Mouse (Mus musculus) monocyte, adult 2 months (primary cell): ENCODE measurements around the gene Rab38.

Experiments
- DNase-seq, 2 experiments: peaks; one replicate each; pipeline ENCODE4 v3.0.0; 2022; ENCODE audit warnings: low spot score in 2 of 2, low read depth in 1 of 2

The Rab38 gene

DNA sequence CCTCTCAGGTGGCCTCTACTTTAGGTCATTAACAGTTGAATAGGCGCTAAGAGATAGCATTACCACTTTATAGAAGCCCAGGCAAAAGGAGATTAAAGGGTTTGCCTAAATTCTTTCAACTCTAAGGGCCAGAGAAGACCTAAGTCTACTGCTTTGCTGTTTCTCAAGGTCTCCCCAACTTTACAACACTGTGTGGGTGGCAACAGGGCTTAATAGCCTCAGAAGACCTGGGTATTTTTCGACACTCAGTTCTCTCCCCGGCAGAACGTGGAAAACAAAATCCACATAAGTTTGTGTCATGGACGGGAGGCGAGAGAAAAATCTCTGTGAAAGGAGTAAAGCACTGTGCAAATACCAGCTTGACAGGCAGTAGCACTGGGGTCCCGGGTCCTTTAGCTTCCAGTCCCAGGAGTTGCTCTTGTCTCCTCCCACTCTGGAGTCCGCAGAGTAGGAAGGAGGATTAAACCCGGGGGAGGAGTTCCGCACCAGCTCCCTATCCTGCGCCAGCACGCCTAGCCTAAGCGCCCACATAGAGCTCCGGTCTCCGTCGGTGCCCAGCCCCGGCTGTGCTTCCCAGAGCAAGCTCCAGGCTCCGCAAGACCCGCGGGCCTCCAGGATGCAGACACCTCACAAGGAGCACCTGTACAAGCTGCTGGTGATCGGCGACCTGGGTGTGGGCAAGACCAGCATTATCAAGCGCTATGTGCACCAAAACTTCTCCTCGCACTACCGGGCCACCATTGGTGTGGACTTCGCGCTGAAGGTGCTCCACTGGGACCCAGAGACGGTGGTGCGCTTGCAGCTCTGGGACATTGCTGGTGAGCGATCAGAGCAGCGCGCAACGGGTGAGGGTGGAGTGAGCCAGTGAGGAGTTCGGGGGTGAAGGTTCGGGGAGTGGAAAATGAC, at the start of gene Rab38:
Rab38 (plus strand) TSS at position 488 of the 906 bp plus-strand sequence.
- DNase-seq: peak in 1 of 2 experiments; percentile 0

DNA sequence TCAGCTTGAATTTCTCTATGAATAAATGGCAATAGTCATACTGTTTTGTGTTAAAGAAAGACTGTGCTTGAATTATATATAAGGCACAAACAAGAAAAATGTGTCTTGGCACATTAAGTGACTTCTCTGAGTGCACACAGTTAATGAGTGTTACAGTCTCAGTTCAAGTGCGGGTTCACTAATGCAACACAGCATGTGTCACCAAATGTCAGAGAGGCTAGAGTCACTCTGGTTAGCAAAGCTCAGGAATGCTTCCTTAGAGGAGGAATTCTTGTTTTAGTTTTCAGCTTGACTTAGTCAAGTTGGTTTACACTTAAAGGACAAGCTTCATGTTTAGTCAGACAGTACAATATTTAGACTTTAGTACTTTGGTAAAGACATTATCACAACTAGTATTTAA, 35.5 kb upstream of the Rab38 start:
- no peak for DNase-seq

DNA sequence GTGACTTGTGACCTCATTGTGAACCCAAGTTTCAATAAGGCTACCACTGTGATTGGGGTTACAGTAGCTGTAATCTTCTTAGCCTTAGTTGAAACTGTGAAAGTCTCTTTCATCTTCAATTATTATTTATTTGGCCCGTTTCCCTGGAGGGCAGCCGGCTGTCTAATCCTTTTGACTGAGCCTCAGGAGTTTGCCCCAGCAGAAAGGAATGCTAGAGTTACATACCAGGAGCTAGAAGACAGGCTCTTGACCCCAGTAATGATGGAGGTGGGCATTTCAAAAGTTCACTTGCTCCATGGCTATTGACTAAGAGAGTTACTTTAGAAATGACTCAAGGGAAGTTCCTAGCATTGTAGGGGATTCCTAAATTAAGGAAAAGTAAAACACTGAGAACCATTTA, 34.3 kb upstream of the Rab38 start:
- no peak for DNase-seq

DNA sequence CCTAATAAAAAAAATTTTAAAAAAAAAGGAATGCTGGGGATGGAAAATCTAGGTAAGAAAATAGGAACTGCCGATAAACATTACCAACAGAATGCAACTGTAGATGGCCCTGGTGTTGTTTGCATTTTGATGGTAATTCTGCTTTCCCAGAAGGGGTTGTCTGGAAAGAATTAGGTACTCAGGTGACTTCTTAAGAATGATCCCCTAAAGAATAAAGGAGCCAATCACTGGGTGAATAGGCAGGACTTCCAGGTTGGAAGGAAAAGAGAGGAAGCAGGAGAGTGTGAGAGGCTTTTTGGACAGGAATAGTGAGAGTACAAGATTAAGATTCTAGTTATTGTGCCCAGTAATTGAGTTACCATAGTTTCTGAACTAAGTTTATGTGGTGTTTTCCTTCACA, 24.8 kb upstream of the Rab38 start:
- DNase-seq: no peak

DNA sequence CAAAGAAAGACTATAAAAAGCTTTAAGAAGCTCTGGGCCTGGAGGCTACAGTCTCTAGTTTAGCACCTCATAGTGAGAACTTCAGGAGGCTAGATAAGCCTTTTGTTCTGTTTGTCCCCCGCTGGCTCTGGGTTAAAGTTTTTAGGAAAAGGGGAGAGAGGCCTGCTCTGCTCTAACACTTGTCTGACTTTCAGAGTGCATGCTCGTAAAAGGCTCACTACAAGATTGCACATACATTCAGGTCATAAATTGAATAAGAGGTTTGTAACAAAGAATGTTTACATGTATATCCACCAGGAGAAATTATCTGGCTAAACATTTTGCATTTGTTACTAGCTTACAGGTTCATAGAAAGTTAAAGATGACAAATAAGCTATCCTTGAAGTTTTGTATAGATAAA, 23.6 kb upstream of the Rab38 start:
- DNase-seq: no peak

DNA sequence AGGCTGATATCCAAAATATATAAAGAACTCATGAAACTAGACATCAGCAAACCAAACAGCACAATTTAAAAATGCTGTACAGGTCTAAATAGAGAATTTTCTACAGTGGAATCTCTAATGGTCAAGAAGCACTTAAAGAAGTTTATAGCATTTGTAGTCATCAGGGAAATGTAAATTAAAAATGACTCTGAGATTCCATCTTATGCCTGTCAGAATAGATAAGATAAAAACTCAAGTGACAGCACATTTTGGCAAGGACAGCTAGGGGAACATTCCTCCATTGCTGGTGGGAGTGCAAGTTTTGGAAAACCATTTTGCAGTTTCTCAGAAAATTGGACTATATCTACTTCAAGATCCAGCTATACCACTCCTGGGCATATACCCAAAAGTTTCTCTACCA, 8.3 kb upstream of the Rab38 start:
- no peak for DNase-seq

DNA sequence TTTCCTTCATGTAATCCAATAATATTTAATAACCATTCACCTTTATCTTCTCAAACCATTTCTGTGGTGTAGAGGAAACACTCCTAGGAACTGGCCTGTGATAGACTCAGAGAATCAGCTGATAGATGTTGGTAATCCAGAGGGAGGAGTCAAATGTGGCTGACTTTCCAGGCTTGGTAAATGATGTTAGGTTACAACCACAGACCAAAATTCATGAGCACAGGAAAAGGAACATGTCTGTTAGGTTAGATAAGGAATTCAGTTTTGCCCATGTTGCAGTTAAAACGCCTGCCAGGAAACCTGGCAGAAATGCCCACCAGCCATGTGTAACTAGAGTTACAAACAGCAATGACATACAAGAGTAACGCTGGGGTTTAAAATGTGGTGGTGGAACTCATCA, 6.2 kb upstream of the Rab38 start:
- DNase-seq: no peak

DNA sequence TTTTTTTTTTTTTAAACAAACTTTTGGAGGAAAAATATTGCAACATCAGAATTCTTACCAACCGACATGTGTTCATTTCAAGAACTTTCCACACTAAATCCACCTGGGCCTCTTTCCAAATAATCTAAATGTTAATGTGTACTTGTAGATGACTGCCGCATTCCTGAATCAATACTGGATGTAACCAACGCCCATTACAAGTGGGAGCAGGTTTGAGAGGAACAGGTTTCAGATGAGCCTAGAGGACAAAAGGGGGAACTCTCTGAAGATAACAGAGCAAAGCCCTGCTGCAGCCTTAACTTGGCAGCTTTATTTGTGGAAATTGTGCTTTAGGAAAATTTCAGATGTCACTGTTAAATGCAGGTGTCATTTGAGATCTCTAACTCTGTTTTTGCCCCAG, 4.3 kb upstream of the Rab38 start:
- no peak for DNase-seq

DNA sequence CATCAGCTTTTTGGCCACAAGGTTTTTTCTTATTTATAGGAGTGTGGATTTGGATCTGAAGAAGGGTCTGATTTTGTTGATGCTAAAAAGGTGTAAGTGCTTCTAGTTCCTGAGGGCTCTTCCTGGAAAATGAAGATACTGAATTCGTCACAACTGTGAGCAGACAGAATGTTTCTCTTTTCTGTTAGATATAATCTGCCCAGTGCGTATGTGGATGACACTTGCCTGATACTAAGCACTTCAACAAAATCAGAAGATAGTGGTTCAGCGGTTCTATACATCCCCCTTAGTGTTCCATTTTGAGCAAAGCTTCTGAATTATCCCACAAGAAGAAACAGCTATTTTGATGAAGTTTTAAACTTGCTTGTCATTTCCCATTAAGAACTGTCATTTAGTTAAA, 2.6 kb upstream of the Rab38 start:
- no peak for DNase-seq

DNA sequence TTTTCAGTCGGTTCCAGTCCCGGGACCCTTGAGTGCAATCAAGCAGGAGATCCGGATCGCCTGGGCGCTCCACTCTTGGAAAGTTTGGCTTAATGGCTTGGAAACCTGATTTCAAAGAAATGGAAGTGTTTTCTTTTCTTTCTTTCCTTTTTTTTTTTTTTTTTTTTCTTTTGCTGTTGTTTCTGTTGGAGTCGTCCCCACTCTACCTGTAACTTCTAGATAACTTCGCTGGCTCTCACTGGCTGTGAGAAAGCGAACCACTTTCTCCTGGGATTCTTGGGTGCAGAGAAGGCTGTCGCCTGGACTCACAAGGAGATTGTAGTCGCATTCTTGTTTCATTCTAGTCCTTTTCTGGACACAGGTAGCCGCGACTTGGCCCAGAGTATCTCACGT, 615 bp downstream of the Rab38 start:
- no peak for DNase-seq

DNA sequence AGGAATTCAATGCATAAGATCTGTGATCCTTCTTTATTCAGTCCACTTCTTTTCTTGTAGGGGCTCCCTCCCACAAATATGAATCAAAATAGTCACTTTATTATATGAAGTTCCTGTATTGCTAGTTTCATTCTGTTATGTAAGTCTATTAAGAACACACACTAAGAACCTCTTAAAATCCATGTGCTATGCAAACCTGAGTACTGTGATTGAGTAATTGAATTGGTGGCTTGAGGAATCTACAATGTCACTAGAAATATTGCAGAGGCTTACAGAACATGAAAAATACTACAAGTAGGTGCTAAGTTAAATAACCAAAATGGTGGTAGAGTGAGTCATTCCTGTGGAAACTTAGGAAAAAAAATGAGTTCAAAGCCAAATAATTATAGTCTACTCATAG, 10.2 kb downstream of the Rab38 start:
- no peak for DNase-seq

DNA sequence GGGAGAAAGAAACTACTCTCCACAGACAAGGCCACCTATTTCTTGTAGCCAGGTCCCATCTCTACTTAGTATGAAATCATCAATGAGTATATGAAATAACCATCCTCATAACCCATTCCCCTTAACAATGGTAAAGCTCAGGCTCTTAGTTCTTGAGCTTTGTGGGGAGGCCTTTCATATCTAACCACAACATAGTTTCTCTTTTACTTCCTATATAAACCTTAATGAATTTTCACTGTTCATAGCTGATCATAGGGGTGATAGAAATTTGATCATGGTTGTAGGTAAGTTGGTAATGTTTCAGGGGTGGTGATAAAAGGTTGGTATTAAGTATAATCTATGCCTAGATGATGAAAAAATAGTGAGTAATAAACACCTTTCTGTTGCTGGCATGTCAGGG, 12.6 kb downstream of the Rab38 start:
- DNase-seq: no peak

DNA sequence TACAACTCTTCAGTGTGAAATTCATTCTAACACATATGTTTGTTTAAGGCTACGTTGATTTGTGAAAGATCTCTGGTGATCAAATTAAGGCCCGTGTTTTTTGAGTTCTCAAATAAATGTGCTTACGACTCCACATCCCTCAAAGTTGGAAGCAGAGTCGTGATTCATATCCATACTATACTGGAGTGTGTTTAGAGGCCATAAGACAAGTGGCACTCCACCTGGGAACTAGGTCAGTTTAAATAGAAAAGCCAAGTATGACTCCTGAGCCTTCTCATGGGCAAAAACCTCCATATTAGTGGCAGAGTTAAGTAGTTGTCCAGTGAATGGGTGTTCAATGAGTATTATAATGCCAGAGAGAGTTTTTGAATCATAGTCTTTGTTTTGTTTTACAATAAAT, 13.4 kb downstream of the Rab38 start:
- no peak for DNase-seq

DNA sequence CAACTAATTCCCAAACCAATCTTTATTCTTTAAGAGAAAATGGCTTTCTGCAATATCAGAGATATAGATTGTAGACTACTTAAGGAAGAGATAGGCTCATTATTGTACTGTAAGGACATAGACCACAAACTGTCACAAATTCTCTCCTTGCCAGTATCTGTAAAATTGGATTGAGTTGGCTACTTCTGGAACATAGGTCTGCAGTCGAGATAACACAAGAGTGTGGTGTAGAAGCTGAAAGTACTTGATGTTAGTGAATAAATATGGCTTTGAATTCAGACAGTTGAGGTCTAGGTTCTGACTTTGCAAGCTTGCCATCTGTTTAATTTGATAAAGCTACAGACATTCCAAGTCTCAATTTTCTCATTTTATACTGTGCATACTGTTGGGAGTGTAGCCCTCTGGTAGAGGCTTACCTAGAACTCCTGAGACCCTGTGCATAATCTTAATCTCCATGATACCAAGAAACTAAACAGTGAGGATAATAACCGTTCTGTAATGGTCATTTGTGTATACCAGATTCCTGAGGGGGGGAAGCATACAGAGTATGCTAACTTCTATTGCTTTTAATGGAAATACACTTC, 15.3 kb downstream of the Rab38 start:
- DNase-seq: no peak

DNA sequence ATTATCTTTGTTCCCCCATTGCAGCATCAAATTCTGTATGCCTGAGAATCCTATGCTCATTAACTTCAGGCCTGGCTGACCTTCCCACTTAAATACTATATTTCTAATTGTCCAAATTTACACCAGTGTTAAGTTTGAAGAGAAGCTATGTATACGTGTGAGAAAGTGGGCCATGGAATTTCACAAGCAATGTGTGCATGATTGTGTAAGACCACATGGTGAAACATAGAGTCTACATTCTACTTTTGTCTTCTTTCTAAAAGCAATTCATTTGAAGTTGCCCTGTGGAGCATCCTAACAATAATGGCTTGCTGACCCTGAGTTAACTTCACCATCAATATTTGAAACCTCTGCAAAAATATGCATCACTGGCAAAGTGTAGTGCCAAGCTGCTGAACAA, 23.2 kb downstream of the Rab38 start:
- DNase-seq: no peak

DNA sequence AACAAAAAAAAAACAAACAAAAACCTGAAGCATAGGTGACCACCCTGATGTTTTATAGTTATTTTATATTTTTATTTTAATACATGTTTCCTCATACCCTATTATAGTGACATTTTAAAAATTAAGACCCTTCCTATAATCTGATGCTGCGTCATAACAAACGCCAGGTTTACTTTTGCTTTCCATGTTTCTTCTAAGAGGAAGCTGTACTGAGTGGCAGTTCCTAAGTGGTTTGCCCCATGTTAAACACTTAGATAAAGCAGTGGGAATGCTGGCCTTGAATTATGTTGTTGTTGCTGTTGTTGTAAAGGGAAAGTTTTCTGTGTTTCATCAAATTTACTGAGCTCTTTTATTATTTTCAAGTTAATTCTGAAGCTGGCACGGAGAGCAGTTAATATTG, 27.8 kb downstream of the Rab38 start:
- DNase-seq: no peak

DNA sequence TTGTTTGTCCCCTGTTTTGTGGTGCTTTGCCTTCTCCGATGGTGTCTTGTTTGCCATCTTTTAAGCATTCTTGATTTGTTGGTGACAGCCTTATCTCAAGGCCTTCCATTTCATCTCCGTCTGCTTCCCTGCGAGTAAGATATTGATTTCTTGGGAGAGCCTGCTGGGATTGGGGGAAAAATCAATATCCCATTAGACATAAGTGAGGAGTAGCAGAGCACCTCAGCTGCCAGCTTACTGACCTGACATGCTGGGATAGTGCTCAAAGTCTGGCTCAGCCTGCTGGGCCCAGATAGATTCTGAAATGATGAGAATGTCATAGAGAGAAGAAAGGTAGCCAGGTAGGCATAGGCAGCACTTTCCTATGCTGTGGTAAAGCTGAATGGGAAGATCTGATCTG, 37.7 kb downstream of the Rab38 start:
- no peak for DNase-seq

DNA sequence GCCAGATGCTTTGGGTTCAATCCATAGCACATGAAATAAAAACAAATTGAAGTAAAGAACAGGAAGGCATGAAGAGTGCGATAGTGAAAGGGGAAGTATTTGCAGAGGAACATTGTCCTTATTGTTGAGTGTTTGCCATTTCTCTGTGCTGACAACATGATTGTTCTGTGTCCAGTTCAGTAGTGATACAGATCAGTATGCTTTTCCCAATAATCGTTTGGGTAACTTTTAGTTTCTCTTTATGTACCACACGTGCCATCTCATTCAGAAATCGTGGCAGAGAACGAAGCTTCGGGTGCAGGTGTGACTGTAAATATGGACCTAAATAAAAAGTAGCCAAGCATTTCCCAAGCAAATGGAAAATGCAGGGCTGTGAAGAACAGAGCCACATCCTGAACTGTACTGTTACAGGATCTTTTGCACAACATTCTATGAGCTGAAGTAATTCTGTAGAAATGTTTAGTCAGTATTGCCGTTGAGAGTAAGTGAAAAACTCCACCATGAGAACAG, 52.1 kb downstream of the Rab38 start:
- DNase-seq: no peak

DNA sequence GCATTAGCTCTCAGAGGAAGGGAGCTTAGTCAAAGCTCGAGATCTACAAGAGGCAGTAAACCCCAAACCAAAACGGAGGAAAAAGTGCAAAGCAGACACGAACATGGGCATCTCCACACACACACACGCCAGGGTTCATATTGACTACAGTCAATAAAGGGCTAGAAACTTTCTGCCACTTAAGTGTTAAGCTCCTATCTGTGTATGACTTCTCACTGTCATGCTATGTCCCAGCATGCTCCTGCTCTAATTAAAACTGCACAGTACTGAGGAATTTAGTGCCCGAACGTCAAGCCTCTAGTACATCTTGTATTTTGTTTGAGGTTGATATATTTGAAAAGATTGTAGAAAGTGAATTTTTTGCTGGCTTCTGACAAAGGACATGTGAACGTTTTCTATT, 52.6 kb downstream of the Rab38 start:
- no peak for DNase-seq

DNA sequence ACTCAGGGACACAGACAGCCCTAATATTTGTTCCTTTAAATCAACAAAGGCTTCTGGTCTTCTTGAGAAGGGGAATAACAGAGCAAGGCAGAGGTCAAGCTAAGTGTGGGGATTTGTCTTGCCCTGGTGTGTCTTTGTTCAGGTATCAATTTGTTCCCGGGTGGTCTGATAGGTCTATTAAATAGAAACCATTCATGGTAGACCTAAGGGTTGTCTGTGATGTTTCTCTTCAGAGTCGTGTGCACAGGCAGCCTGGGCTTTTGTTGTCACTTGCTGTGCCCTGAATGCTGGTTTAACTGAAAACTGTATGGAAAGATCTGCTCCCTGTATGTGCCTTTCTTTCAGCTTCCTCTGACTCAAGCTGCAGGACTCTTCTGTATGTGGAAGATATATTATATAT, 60.9 kb downstream of the Rab38 start:
- DNase-seq: no peak

DNA sequence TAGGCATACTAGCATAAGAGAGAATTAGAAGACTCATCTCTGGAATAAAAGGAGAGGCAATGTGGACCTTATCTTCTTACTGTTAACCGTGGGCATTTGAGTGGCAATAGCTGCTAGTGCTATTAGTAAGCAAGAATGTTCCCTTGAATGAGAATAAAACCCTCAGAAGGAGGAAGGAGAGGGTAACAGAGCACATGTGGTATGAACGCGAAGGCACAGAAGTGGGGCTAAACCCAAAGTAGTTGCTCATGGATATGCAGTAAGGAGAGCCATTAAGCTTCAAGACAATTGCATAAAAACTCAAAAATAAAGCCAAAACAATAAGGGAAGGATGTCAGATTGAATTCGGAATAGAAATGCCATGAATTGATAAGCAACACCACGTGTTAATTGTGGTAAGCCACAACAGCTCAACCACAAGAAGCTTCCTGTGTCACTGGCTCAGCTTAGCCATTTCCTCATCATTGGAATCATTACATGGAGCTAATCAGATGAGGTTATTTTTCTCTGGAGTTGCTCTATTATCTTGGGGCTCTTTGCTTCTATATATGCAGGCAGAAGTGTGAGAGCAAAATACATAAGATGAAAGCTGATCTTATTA, 72.2 kb downstream of the Rab38 start:
- DNase-seq: no peak

DNA sequence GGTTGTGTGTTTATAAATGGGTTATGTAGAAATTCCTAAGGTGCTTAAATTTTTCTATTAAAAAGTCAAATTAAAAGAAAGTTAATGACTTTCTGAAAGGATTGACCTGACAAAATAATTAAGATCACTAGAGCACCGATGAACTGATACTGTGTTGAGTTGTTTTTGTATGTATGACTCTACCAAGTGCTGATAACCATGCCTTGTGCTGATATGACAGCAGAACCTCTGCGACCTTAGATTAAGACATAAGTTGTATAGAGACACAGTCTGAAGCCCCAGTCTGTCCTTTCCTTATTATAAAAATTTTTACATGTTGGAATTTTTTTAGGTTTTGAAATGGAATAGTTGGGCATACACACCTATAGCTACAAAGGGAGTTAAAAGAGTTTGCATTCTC, 79.7 kb downstream of the Rab38 start:
- DNase-seq: no peak
